Mouse (Mus musculus): ENCODE data around the gene Myo9a. TPM values are rescaled to one million over a fixed set of nuclear protein-coding genes. Genes with fewer than 3 reads are reported as not detected.
A peak's percentile ranks its signal among the peaks of the same experiment; 100 is the strongest.
"Not testable (repeated sequence)": the region's sequence is repeated elsewhere in the genome, so short reads cannot be mapped to it uniquely, and the experiment has no call there.

Myo9a gene
- total RNA-seq, 2 experiments from 2014 or later = 82.8 to 86.2 TPM

- intact Hi-C loops (cut with DNase I) = loop anchor here (10.0 kb wide), 1 partner anchor 227 kb away; no protein-coding TSS in a partner anchor
- Histone ChIP-seq H3K27ac (no peak overlapping the region), H3K4me3 (no peak overlapping the region)
- TF ChIP-seq CTCF (IDR thresholded peaks at IDR 0.05) = no peak
- no peak for DNase-seq (ENCODE audit: extremely low spot score in 1 of 2, low spot score in 2 of 2)
These were observed 201.2 kb downstream of the Myo9a start for GRCm38 (mm10) chr9:59951943-59952342.

- intact Hi-C loops (cut with DNase I) = loop anchor here (10.0 kb wide), 1 partner anchor 228 kb away; no protein-coding TSS in a partner anchor
- DNase-seq (ENCODE audit: extremely low spot score in 1 of 2, low spot score in 2 of 2) = no peak
- Histone ChIP-seq H3K4me3 (no peak overlapping the region), H3K27ac (no peak overlapping the region)
- no peak for TF ChIP-seq CTCF (IDR thresholded peaks at IDR 0.05)
These were observed 201.9 kb downstream of the Myo9a start for GRCm38 (mm10) chr9:59952515-59953070.

GRCm38 (mm10) chr9:59953556-59953955 is 202.9 kb downstream of the Myo9a start:
- no peak overlapping the region for H3K27ac ChIP-seq
- no peak for DNase-seq (ENCODE audit: extremely low spot score in 1 of 2, low spot score in 2 of 2)
- no peak for TF ChIP-seq CTCF (IDR thresholded peaks at IDR 0.05)
- H3K4me3 ChIP-seq = no peak overlapping the region
- intact Hi-C loops (cut with DNase I) = loop anchor here (10.0 kb wide), 1 partner anchor 229 kb away; no protein-coding TSS in a partner anchor

GRCm38 (mm10) chr9:59955199-59955598 is 204.5 kb downstream of the Myo9a start:
- Histone ChIP-seq H3K27ac (no peak overlapping the region), H3K4me3 (no peak overlapping the region)
- DNase-seq (ENCODE audit: extremely low spot score in 1 of 2, low spot score in 2 of 2) = no peak
- intact Hi-C loops (cut with DNase I) = loop anchor here (10.0 kb wide), 1 partner anchor 230 kb away; no protein-coding TSS in a partner anchor
- TF ChIP-seq CTCF (IDR thresholded peaks at IDR 0.05) = no peak

- intact Hi-C loops (cut with DNase I) = loop anchor here (10.0 kb wide), 1 partner anchor 231 kb away; no protein-coding TSS in a partner anchor
- DNase-seq (ENCODE audit: extremely low spot score in 1 of 2, low spot score in 2 of 2) = no peak
- no peak for TF ChIP-seq CTCF (IDR thresholded peaks at IDR 0.05)
- Histone ChIP-seq H3K27ac (no peak overlapping the region), H3K4me3 (no peak overlapping the region)
These were observed 205.0 kb downstream of the Myo9a start for GRCm38 (mm10) chr9:59955692-59956091.

GRCm38 (mm10) chr9:59956496-59956895 is 205.8 kb downstream of the Myo9a start:
- TF ChIP-seq CTCF (IDR thresholded peaks at IDR 0.05) = no peak
- intact Hi-C loops (cut with DNase I) = loop anchor here (10.0 kb wide), 1 partner anchor 232 kb away; no protein-coding TSS in a partner anchor

GRCm38 (mm10) chr9:59958115-59958514 is 207.4 kb downstream of the Myo9a start:
- intact Hi-C loops (cut with DNase I) = loop anchor here (10.0 kb wide), 1 partner anchor 233 kb away; no protein-coding TSS in a partner anchor
- not testable (repeated sequence) for H3K27ac ChIP-seq; DNase-seq (ENCODE audit: extremely low spot score in 1 of 2, low spot score in 2 of 2); H3K4me3 ChIP-seq

More at GRCm38 (mm10) chr9:59956496-59956895, 205.8 kb downstream of the Myo9a start:
- Histone ChIP-seq H3K27ac (no peak overlapping the region), H3K4me3 (no peak overlapping the region)
- no peak for DNase-seq (ENCODE audit: extremely low spot score in 1 of 2, low spot score in 2 of 2)

- peak; percentile 93 for TF ChIP-seq CTCF (IDR thresholded peaks at IDR 0.05)
- Histone ChIP-seq H3K27ac (no peak overlapping the region), H3K4me3 (no peak overlapping the region)
- peak; percentile 61 to 63 for DNase-seq (ENCODE audit: extremely low spot score in 1 of 2, low spot score in 2 of 2)
- intact Hi-C loops (cut with DNase I) = loop anchor here (1.0 to 10.0 kb wide), 3 partner anchors 30 to 278 kb away; no protein-coding TSS in a partner anchor
These were observed 208.6 kb downstream of the Myo9a start for GRCm38 (mm10) chr9:59959276-59959675.

- no peak for DNase-seq (ENCODE audit: extremely low spot score in 1 of 2, low spot score in 2 of 2)
- intact Hi-C loops (cut with DNase I) = loop anchor here (5.0 kb wide), 1 partner anchor 127 kb away; no protein-coding TSS in a partner anchor
- H3K4me3 ChIP-seq = no peak within 1 kb of the TSS
These were observed 209.9 kb downstream of the Myo9a start, which contains the start of gene Nr2e3 for GRCm38 (mm10) chr9:59960559-59960958. Gene Nr2e3, minus strand, starts transcription at chr9:59960659.

GRCm38 (mm10) chr9:59961201-59961955 is 210.7 kb downstream of the Myo9a start:
- Histone ChIP-seq H3K4me3 (no peak overlapping the region), H3K27ac (no peak overlapping the region)
- DNase-seq (ENCODE audit: extremely low spot score in 1 of 2, low spot score in 2 of 2) = no peak
- TF ChIP-seq CTCF (IDR thresholded peaks at IDR 0.05) = no peak
- intact Hi-C loops (cut with DNase I) = loop anchor here (5.0 kb wide), 1 partner anchor 126 kb away; no protein-coding TSS in a partner anchor

More at GRCm38 (mm10) chr9:59960559-59960958, 209.9 kb downstream of the Myo9a start, which contains the start of gene Nr2e3:
- no peak within 1 kb of the TSS for H3K27ac ChIP-seq
- no peak for TF ChIP-seq CTCF (IDR thresholded peaks at IDR 0.05)

GRCm38 (mm10) chr9:59964367-59964766 is 213.7 kb downstream of the Myo9a start:
- intact Hi-C loops (cut with DNase I) = loop anchor here (5.0 kb wide), 1 partner anchor 123 kb away; no protein-coding TSS in a partner anchor
- Histone ChIP-seq H3K4me3 (no peak overlapping the region), H3K27ac (peak overlapping the region; percentile 37)
- no peak for TF ChIP-seq CTCF (IDR thresholded peaks at IDR 0.05)
- DNase-seq (ENCODE audit: extremely low spot score in 1 of 2, low spot score in 2 of 2) = peak; percentile 28 to 40

- no peak for DNase-seq (ENCODE audit: extremely low spot score in 1 of 2, low spot score in 2 of 2)
- TF ChIP-seq CTCF (IDR thresholded peaks at IDR 0.05) = no peak
- peak overlapping the region; percentile 37 for H3K27ac ChIP-seq
- intact Hi-C loops (cut with DNase I) = no loop called here
- no peak overlapping the region for H3K4me3 ChIP-seq
These were observed 214.3 kb downstream of the Myo9a start for GRCm38 (mm10) chr9:59965046-59965445.
